In the genomic region with DNA sequence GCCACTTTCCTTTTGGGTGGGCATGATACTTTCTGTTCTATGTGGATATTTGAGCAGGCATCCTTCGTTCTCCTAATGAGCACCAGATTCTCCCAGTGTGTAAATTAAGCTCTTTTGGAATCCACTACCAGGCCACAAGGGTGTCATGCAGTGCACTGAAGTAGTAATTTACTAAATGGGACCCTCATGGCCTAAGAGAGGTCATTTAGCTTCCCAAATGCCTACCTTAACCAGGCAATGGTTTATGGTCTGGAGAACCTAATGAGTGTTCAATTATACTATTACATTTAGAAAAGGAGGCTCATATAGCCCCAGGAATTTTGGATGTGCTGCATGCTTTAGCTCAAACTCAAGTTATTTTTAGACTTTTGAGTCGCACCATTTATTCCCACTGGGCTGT, we compare ENCODE assay signal across 19 mouse cellular contexts.
"Had no signal": no experiment of that assay in that cellular context is flagged by ENCODE, and none has a peak within 500 bp of the region (broad histone marks: within the 10 kb centered on the region; RNA-seq: fewer than 3 reads in every experiment).

No protein-coding gene starts in this region.

- H3K9me3 ChIP-seq: heart, embryonic 10.5 days; heart, embryonic 12.5 days; hindbrain, embryonic 10.5 days; hindbrain, embryonic 12.5 days; hindbrain, embryonic 15.5 days; liver, embryonic 13.5 days had no signal

- H3K4me1 ChIP-seq: heart, embryonic 10.5 days; heart, embryonic 12.5 days; hindbrain, embryonic 10.5 days; hindbrain, embryonic 12.5 days; hindbrain, embryonic 15.5 days; liver, embryonic 13.5 days had no signal

- H3K4me3 ChIP-seq: gastrocnemius, adult 2 months; heart, embryonic 10.5 days; heart, embryonic 12.5 days; hindbrain, embryonic 10.5 days; hindbrain, embryonic 12.5 days; hindbrain, embryonic 15.5 days; layer of hippocampus, adult 2 months; left cerebral cortex, adult 2 months; liver, embryonic 13.5 days had no signal

- ATAC-seq: intestine, embryonic 16.5 days had no signal

- H3K9ac ChIP-seq: forebrain, postnatal 0 days; heart, embryonic 12.5 days; hindbrain, embryonic 12.5 days; hindbrain, embryonic 15.5 days; liver, embryonic 13.5 days had no signal

- DNase-seq: gastrocnemius, adult 2 months; gastrocnemius, postnatal 10 days; gastrocnemius, postnatal 25 days; heart, adult 18-20 months; heart, postnatal 10 days; heart, postnatal 4 days; kidney, adult 11 months; liver; liver, embryonic 13.5 days had no signal

- H3K27ac ChIP-seq: gastrocnemius, adult 2 months; heart, embryonic 10.5 days; hindbrain, embryonic 10.5 days; hindbrain, embryonic 12.5 days; hindbrain, embryonic 15.5 days; left cerebral cortex, adult 2 months; liver, embryonic 13.5 days had no signal

- H3K27me3 ChIP-seq: heart, embryonic 12.5 days; hindbrain, embryonic 12.5 days; hindbrain, embryonic 15.5 days; liver, embryonic 13.5 days had no signal

- H3K36me3 ChIP-seq: heart, embryonic 10.5 days; heart, embryonic 12.5 days; hindbrain, embryonic 10.5 days; hindbrain, embryonic 12.5 days; hindbrain, embryonic 15.5 days; liver, embryonic 13.5 days had no signal

- H3K4me2 ChIP-seq: heart, embryonic 12.5 days; hindbrain, embryonic 12.5 days; hindbrain, embryonic 15.5 days; liver, embryonic 11.5 days; liver, embryonic 13.5 days had no signal
